Mouse (Mus musculus) hindbrain, embryonic 14.5 days (tissue): Measurements from ENCODE around the gene Mtcl1. TPM values are rescaled to one million over a fixed set of nuclear protein-coding genes. Genes with fewer than 3 reads are reported as not detected.

Experiments
- ATAC-seq: fragments of 200-750 bp; cut with Nextera tagmentation; 2 replicates; pipeline ENCODE4 v1.8.0; 2017; ENCODE audit warnings: moderate number of reproducible peaks, mild to moderate bottlenecking, moderate TSS enrichment, moderate library complexity; ENCODE audit not compliant: low FRiP score
- DNase-seq: peaks from one replicate; pipeline ENCODE4 v3.0.0-alpha.2; 2015; ENCODE audit warnings: low spot score
- H3K27ac ChIP-seq: fragments of 300-500 bp; sonication (generic); 2 replicates; pipeline ENCODE4 v1.5.1; 2014; ENCODE audit warnings: mild to moderate bottlenecking, moderate library complexity
- H3K27me3 ChIP-seq: fragments of 300-500 bp; sonication (generic); 2 replicates; pipeline ENCODE4 v1.6.1; 2014; ENCODE audit warnings: mild to moderate bottlenecking, low read length, mixed read lengths; ENCODE audit not compliant: control insufficient read depth, insufficient read depth
- H3K36me3 ChIP-seq: fragments of 300-500 bp; sonication (generic); replicated peaks from 2 replicates; pipeline ENCODE4 v1.6.1; 2014; ENCODE audit not compliant: control insufficient read depth, insufficient read depth
- H3K4me1 ChIP-seq: fragments of 300-500 bp; sonication (generic); replicated peaks from 2 replicates; pipeline ENCODE4 v1.6.1; 2014; ENCODE audit warnings: antibody characterized with exemption, low read length, mixed read lengths; ENCODE audit not compliant: control insufficient read depth, insufficient read depth
- H3K4me2 ChIP-seq: fragments of 300-500 bp; sonication (generic); replicated peaks from 2 replicates; pipeline ENCODE4 v1.6.1; 2014; ENCODE audit warnings: mild to moderate bottlenecking, moderate library complexity
- H3K4me3 ChIP-seq: fragments of 300-500 bp; sonication (generic); replicated peaks from 2 replicates; pipeline ENCODE4 v1.5.1; 2014; ENCODE audit warnings: mild to moderate bottlenecking, low read length
- H3K9ac ChIP-seq: fragments of 300-500 bp; sonication (generic); 2 replicates; pipeline ENCODE4 v1.6.1; 2014
- H3K9me3 ChIP-seq: fragments of 300-500 bp; sonication (generic); 2 replicates; pipeline ENCODE4 v1.6.1; 2016; ENCODE audit warnings: low read length; ENCODE audit not compliant: control insufficient read depth
- whole genome bisulfite sequencing: fragments of 180-500 bp; shearing (Covaris S2); extraction: QIAGEN DNeasy Blood & Tissue Kit; methylation state at CpG from one replicate; pipeline ENCODE4 v1.1.7; 2014; 5-methylcytosine and 5-hydroxymethylcytosine counted together
- polyA plus RNA-seq: library from polyadenylated mRNA; unstranded; fragments of >200 nt; fragmentation: Nextera tagmentation; extraction: Ambion mirVana; gene quantifications from 2 replicates; pipeline ENCODE4 v1.2.1, GENCODE M21; 2014

Gene Mtcl1
- polyA plus RNA-seq, 1 experiment from 2014 or later = 37.9 TPM

GRCm38 (mm10) chr17:66374633-66375272 is 74.8 kb downstream of the Mtcl1 start:
- 62% methylated on average over 14 of the region's 14 CpGs for WGBS
- Histone ChIP-seq H3K36me3 (peaks cover 53% of the 10 kb centered on the region), H3K9me3 (no peaks in the 10 kb centered on the region), H3K27ac (no peak overlapping the region), H3K4me3 (no peak overlapping the region), H3K4me2 (no peak overlapping the region), H3K9ac (no peak overlapping the region), H3K27me3 (no peaks in the 10 kb centered on the region), H3K4me1 (no peaks in the 10 kb centered on the region)
- DNase-seq (no peak), ATAC-seq (no peak)

GRCm38 (mm10) chr17:66370867-66371266 is 78.7 kb downstream of the Mtcl1 start:
- peaks cover 26% of the 10 kb centered on the region for H3K36me3 ChIP-seq
- H3K27me3 ChIP-seq = no peaks in the 10 kb centered on the region
- H3K4me1 ChIP-seq = no peaks in the 10 kb centered on the region
- no peak overlapping the region for H3K4me2 ChIP-seq
- no peak overlapping the region for H3K4me3 ChIP-seq
- H3K27ac ChIP-seq = no peak overlapping the region
- 91% methylated on average over 9 of the region's 9 CpGs for WGBS
- H3K9ac ChIP-seq = no peak overlapping the region
- ATAC-seq (no peak), DNase-seq (no peak)
- H3K9me3 ChIP-seq = no peaks in the 10 kb centered on the region

- Histone ChIP-seq H3K4me2 (no peak overlapping the region), H3K9ac (no peak overlapping the region), H3K36me3 (peaks cover 36% of the 10 kb centered on the region), H3K4me1 (no peaks in the 10 kb centered on the region), H3K9me3 (no peaks in the 10 kb centered on the region), H3K27me3 (no peaks in the 10 kb centered on the region), H3K27ac (no peak overlapping the region), H3K4me3 (no peak overlapping the region)
- ATAC-seq (no peak), DNase-seq (no peak)
- WGBS = 72% methylated on average over 6 of the region's 6 CpGs
These were observed 79.8 kb downstream of the Mtcl1 start for GRCm38 (mm10) chr17:66369777-66370176.

GRCm38 (mm10) chr17:66368127-66368526 is 81.4 kb downstream of the Mtcl1 start:
- WGBS = 77% methylated on average over 10 of the region's 11 CpGs
- peaks cover 43% of the 10 kb centered on the region for H3K36me3 ChIP-seq
- H3K27ac ChIP-seq = no peak overlapping the region
- no peaks in the 10 kb centered on the region for H3K27me3 ChIP-seq
- no peak overlapping the region for H3K4me2 ChIP-seq
- no peaks in the 10 kb centered on the region for H3K9me3 ChIP-seq
- DNase-seq (no peak), ATAC-seq (no peak)
- no peak overlapping the region for H3K9ac ChIP-seq
- H3K4me3 ChIP-seq = no peak overlapping the region
- no peaks in the 10 kb centered on the region for H3K4me1 ChIP-seq

GRCm38 (mm10) chr17:66365664-66366063 is 83.9 kb downstream of the Mtcl1 start:
- H3K4me2 ChIP-seq = no peak overlapping the region
- no peak for DNase-seq
- H3K4me1 ChIP-seq = no peaks in the 10 kb centered on the region
- H3K36me3 ChIP-seq = peaks cover 45% of the 10 kb centered on the region
- H3K4me3 ChIP-seq = no peak overlapping the region
- no peaks in the 10 kb centered on the region for H3K9me3 ChIP-seq
- H3K27ac ChIP-seq = no peak overlapping the region
- ATAC-seq = no peak
- H3K27me3 ChIP-seq = no peaks in the 10 kb centered on the region
- WGBS = 91% methylated on average over 1 of the region's 1 CpGs
- no peak overlapping the region for H3K9ac ChIP-seq

- no peak overlapping the region for H3K27ac ChIP-seq
- H3K4me1 ChIP-seq = no peaks in the 10 kb centered on the region
- peaks cover 43% of the 10 kb centered on the region for H3K36me3 ChIP-seq
- no peak for DNase-seq
- no peak for ATAC-seq
- H3K4me3 ChIP-seq = no peak overlapping the region
- no peak overlapping the region for H3K4me2 ChIP-seq
- whole genome bisulfite sequencing = 93% methylated on average over 3 of the region's 3 CpGs
- H3K9ac ChIP-seq = no peak overlapping the region
- H3K27me3 ChIP-seq = no peaks in the 10 kb centered on the region
- H3K9me3 ChIP-seq = no peaks in the 10 kb centered on the region
These were observed 84.3 kb downstream of the Mtcl1 start for GRCm38 (mm10) chr17:66365293-66365642.

- H3K4me3 ChIP-seq = no peak overlapping the region
- H3K4me2 ChIP-seq = no peak overlapping the region
- H3K36me3 ChIP-seq = peaks cover 37% of the 10 kb centered on the region
- H3K27ac ChIP-seq = no peak overlapping the region
- 82% methylated on average over 23 of the region's 26 CpGs for WGBS
- ATAC-seq (no peak), DNase-seq (no peak)
- H3K9me3 ChIP-seq = no peaks in the 10 kb centered on the region
- H3K9ac ChIP-seq = no peak overlapping the region
- H3K4me1 ChIP-seq = no peaks in the 10 kb centered on the region
- H3K27me3 ChIP-seq = no peaks in the 10 kb centered on the region
These were observed 84.8 kb downstream of the Mtcl1 start for GRCm38 (mm10) chr17:66364525-66365292.

GRCm38 (mm10) chr17:66363852-66364524 is 85.6 kb downstream of the Mtcl1 start:
- no peak for DNase-seq
- Histone ChIP-seq H3K27ac (no peak overlapping the region), H3K36me3 (peaks cover 42% of the 10 kb centered on the region), H3K4me3 (no peak overlapping the region), H3K9me3 (no peaks in the 10 kb centered on the region), H3K27me3 (no peaks in the 10 kb centered on the region), H3K9ac (no peak overlapping the region), H3K4me1 (no peaks in the 10 kb centered on the region), H3K4me2 (no peak overlapping the region)
- ATAC-seq = no peak
- WGBS = 90% methylated on average over 32 of the region's 36 CpGs

GRCm38 (mm10) chr17:66362287-66363016 is 87.1 kb downstream of the Mtcl1 start:
- H3K4me2 ChIP-seq = no peak overlapping the region
- no peaks in the 10 kb centered on the region for H3K4me1 ChIP-seq
- 59% methylated on average over 15 of the region's 15 CpGs for WGBS
- H3K9me3 ChIP-seq = no peaks in the 10 kb centered on the region
- DNase-seq (no peak), ATAC-seq (peak; percentile 34; the same call in 1 of the 2 replicates)
- no peak overlapping the region for H3K9ac ChIP-seq
- no peaks in the 10 kb centered on the region for H3K27me3 ChIP-seq
- peak overlapping the region; percentile 26; the same call in 1 of the 2 replicates for H3K27ac ChIP-seq
- H3K4me3 ChIP-seq = no peak overlapping the region
- peaks cover 48% of the 10 kb centered on the region for H3K36me3 ChIP-seq
